Mouse (Mus musculus) midbrain, embryonic 11.5 days (tissue): Measurements from ENCODE around the gene Olfr477. TPM values are rescaled to one million over a fixed set of nuclear protein-coding genes. Genes with fewer than 3 reads are reported as not detected.
"Not testable (repeated sequence)": the region's sequence is repeated elsewhere in the genome, so short reads cannot be mapped to it uniquely, and the experiment has no call there.

Experiments used
- ATAC-seq: fragments of 200-750 bp; cut with Nextera tagmentation; 2 replicates; pipeline ENCODE4 v1.8.0; 2017; ENCODE audit warnings: moderate TSS enrichment, moderate library complexity; ENCODE audit not compliant: low FRiP score
- DNase-seq: peaks from one replicate; pipeline ENCODE4 v3.0.0; 2015; ENCODE audit warnings: low spot score; ENCODE audit errors: missing footprints
- H3K27ac ChIP-seq: fragments of 300-500 bp; sonication (generic); 2 replicates; pipeline ENCODE4 v1.5.1; 2014; ENCODE audit warnings: low read depth, low read length
- H3K27me3 ChIP-seq: fragments of 300-500 bp; sonication (generic); 2 replicates; pipeline ENCODE4 v1.6.1; 2014; ENCODE audit warnings: mild to moderate bottlenecking, low read length, moderate library complexity, mixed read lengths; ENCODE audit not compliant: control insufficient read depth, insufficient read depth
- H3K36me3 ChIP-seq: fragments of 300-500 bp; sonication (generic); 2 replicates; pipeline ENCODE4 v1.6.1; 2014; ENCODE audit warnings: mild to moderate bottlenecking, low read length, moderate library complexity, mixed read lengths; ENCODE audit not compliant: control insufficient read depth, insufficient read depth
- H3K4me1 ChIP-seq: fragments of 300-500 bp; sonication (generic); 2 replicates; pipeline ENCODE4 v1.6.1; 2014; ENCODE audit warnings: low read length; ENCODE audit not compliant: control insufficient read depth, insufficient read depth
- H3K4me2 ChIP-seq: fragments of 300-500 bp; sonication (generic); 2 replicates; pipeline ENCODE4 v1.6.1; 2014; ENCODE audit warnings: mild to moderate bottlenecking, moderate library complexity
- H3K4me3 ChIP-seq: fragments of 300-500 bp; sonication (generic); 2 replicates; pipeline ENCODE4 v1.5.1; 2014; ENCODE audit warnings: low read depth, low read length
- H3K9ac ChIP-seq: fragments of 300-500 bp; sonication (generic); 2 replicates; pipeline ENCODE4 v1.6.1; 2014; ENCODE audit warnings: low read length
- H3K9me3 ChIP-seq: fragments of 300-500 bp; sonication (generic); 2 replicates; pipeline ENCODE4 v1.6.1; 2016; ENCODE audit warnings: low read length; ENCODE audit not compliant: control insufficient read depth
- WGBS: fragments of 180-500 bp; shearing (Covaris S2); extraction: QIAGEN DNeasy Blood & Tissue Kit; methylation state at CpG from one replicate; pipeline ENCODE4 v1.1.7; 2014; 5-methylcytosine and 5-hydroxymethylcytosine counted together
- polyA plus RNA-seq: library from polyadenylated mRNA; unstranded; fragments of >200 nt; fragmentation: Nextera tagmentation; extraction: Ambion mirVana; gene quantifications from 2 replicates; pipeline ENCODE4 v1.2.1, GENCODE M21; 2014

Gene Olfr477
- polyA plus RNA-seq, result not detected in 2 replicates

DNA sequence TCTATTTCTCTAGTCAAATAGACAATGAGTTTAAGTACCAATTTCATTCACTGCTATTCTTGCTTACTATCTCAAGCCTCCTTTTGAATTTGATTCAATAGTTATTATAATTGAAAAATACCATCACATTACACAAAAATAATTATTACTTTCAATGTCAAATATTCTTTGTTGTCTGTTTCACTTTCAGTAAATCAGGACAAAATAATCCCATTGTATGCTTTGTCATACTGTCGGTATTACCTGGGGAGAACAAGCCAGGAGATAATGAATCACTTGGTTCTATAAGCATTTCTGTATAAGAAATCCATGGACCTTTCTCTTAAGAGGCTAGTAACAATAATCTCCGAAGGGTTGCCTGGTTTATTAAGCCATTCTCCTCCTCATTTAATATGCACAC is at the start of gene Olfr477:
TSS of gene Olfr477 (plus strand) at position 301 of the 400 bp plus-strand sequence.
- Histone ChIP-seq H3K36me3 (no peaks in the 10 kb centered on the region), H3K4me3 (no peak within 1 kb of the TSS), H3K27ac (no peak within 1 kb of the TSS), H3K27me3 (no peaks in the 10 kb centered on the region), H3K4me1 (no peaks in the 10 kb centered on the region), H3K9ac (no peak within 1 kb of the TSS), H3K9me3 (no peaks in the 10 kb centered on the region), H3K4me2 (no peak within 1 kb of the TSS)
- ATAC-seq (no peak), DNase-seq (no peak)
- 82% methylated on average over 2 of the region's 2 CpGs for WGBS

DNA sequence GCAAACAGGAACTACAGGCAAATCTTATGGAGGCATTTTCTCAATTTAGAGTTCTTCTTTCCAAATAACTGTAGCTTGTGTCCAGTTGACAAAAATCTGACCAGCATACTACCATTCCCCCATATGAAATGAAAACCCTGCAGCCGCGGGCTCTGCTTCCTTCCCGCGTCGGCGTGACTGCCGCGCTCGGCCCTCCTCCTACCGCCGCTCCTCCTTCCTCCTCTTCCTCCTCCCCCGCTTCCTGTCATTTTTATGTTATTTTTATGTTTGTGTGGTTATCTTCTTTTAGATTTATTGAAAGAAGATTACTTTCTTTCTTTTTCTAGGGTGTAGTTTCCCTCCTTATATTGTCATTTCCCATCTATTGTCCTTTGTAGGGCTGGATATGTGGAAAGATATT is 34.0 kb upstream of the Olfr477 start:
- WGBS, result 98% methylated on average over 12 of the region's 12 CpGs

DNA sequence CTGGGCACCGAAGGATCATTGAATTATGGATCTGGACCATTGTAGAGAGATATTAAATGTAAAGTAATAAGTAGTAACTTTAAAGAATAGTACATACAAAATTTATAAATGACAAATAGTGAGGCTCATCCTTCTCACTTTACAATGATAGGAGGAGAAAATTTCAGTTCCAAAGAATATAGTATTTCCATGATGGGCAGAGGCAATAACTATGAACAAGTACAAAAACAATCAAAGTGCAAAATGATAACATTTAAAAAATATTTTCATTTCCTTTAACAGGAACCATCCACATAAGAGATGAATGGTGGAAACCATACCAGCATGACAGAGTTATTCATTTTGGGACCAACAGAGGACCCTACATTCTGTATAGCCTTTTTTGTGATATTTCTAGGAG is 32.1 kb upstream of the Olfr477 start, which contains the start of gene Olfr474:
TSS of gene Olfr474 (plus strand) at position 301 of the 400 bp plus-strand sequence.
- Histone ChIP-seq H3K4me2 (no peak within 1 kb of the TSS), H3K27ac (no peak within 1 kb of the TSS), H3K9ac (no peak within 1 kb of the TSS), H3K36me3 (no peaks in the 10 kb centered on the region), H3K4me3 (no peak within 1 kb of the TSS), H3K27me3 (no peaks in the 10 kb centered on the region), H3K9me3 (no peaks in the 10 kb centered on the region), H3K4me1 (no peaks in the 10 kb centered on the region)
- DNase-seq (no peak), ATAC-seq (no peak)
- WGBS, result 81% methylated on average over 1 of the region's 1 CpGs

More for the DNA sequence above, 34.0 kb upstream of the Olfr477 start:
- H3K4me3 ChIP-seq, H3K9me3 ChIP-seq, H3K36me3 ChIP-seq, H3K4me2 ChIP-seq, ATAC-seq, H3K27me3 ChIP-seq, H3K9ac ChIP-seq, H3K4me1 ChIP-seq, DNase-seq, H3K27ac ChIP-seq: not testable (repeated sequence)

- Histone ChIP-seq H3K9ac (no peak within 1 kb of the TSS), H3K27me3 (no peaks in the 10 kb centered on the region), H3K9me3 (no peaks in the 10 kb centered on the region), H3K36me3 (no peaks in the 10 kb centered on the region), H3K4me2 (no peak within 1 kb of the TSS), H3K27ac (no peak within 1 kb of the TSS), H3K4me1 (no peaks in the 10 kb centered on the region), H3K4me3 (no peak within 1 kb of the TSS)
- no peak for ATAC-seq
- 63% methylated on average over 1 of the region's 1 CpGs for WGBS
- DNase-seq, result no peak
Observed at GRCm38 (mm10) chr7:107964503-107964902, 22.0 kb upstream of the Olfr477 start, which contains the start of gene Olfr476. Gene Olfr476 (plus strand): TSS chr7:107964803.

DNA sequence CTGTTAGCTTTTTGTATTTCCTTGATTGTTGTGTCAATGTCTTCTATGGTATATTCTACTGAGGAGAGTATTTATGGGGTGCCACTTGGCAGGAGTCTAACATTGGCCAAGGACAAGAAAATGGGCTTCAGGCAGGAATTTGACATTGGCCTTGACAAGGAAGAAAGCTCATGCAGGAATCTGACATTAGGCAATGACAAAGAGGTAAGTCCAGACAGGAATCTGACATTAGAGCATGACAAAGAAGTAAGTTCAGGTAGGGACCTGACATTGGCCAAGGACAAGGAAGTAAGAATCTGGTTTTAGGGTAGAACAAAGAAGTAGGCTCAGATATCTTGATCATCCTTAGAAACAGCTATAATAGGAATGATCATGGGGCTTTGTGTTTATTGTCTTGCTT is 27.8 kb downstream of the Olfr477 start:
- not testable (repeated sequence) for ATAC-seq, H3K36me3 ChIP-seq, H3K4me1 ChIP-seq, H3K4me2 ChIP-seq, H3K27me3 ChIP-seq, DNase-seq, H3K9me3 ChIP-seq, H3K27ac ChIP-seq, H3K9ac ChIP-seq, H3K4me3 ChIP-seq

GRCm38 (mm10) chr7:108033889-108034288 is 47.4 kb downstream of the Olfr477 start, which contains the start of gene Olfr478:
Gene Olfr478 (minus strand): TSS chr7:108033989.
- Histone ChIP-seq H3K36me3 (no peaks in the 10 kb centered on the region), H3K4me1 (no peaks in the 10 kb centered on the region), H3K9ac (no peak within 1 kb of the TSS), H3K27me3 (no peaks in the 10 kb centered on the region), H3K4me3 (no peak within 1 kb of the TSS), H3K27ac (no peak within 1 kb of the TSS), H3K9me3 (no peaks in the 10 kb centered on the region), H3K4me2 (no peak within 1 kb of the TSS)
- ATAC-seq (no peak), DNase-seq (no peak)
- WGBS, result 80% methylated on average over 3 of the region's 3 CpGs

Other genes with a start within 250 kb of the Olfr477 start
- 0.56 TPM in 1 of 2 replicates, not detected in the other for gene Cyb5r2, start 228.7 kb upstream of the Olfr477 start, polyA plus RNA-seq
- not detected in 2 replicates for gene Ovch2, start 185.5 kb upstream of the Olfr477 start, polyA plus RNA-seq
- not detected in 2 replicates for gene Olfr467, start 174.4 kb upstream of the Olfr477 start, polyA plus RNA-seq
- not detected in 2 replicates for gene Olfr469, start 161.2 kb upstream of the Olfr477 start, polyA plus RNA-seq
- not detected in 2 replicates for gene Olfr470, start 139.2 kb upstream of the Olfr477 start, polyA plus RNA-seq
- gene Olfr472, start 88.8 kb upstream of the Olfr477 start, polyA plus RNA-seq, result not detected in 2 replicates
- gene Olfr473, start 56.2 kb upstream of the Olfr477 start, polyA plus RNA-seq, result not detected in 2 replicates
- gene Olfr474, start 32.0 kb upstream of the Olfr477 start, polyA plus RNA-seq, result not detected in 2 replicates
- not detected in 2 replicates for gene Olfr476, start 21.9 kb upstream of the Olfr477 start, polyA plus RNA-seq
- gene Olfr478, start 47.3 kb downstream of the Olfr477 start, polyA plus RNA-seq, result not detected in 2 replicates
- not detected in 2 replicates for gene Olfr479, start 64.0 kb downstream of the Olfr477 start, polyA plus RNA-seq
- not detected in 2 replicates for gene Olfr480, start 80.7 kb downstream of the Olfr477 start, polyA plus RNA-seq
- not detected in 2 replicates for gene Olfr481, start 93.2 kb downstream of the Olfr477 start, polyA plus RNA-seq
- gene Olfr482, start 110.9 kb downstream of the Olfr477 start, polyA plus RNA-seq, result not detected in 2 replicates
- not detected in 2 replicates for gene Olfr483, start 114.2 kb downstream of the Olfr477 start, polyA plus RNA-seq
- gene Olfr484, start 140.8 kb downstream of the Olfr477 start, polyA plus RNA-seq, result not detected in 2 replicates
- not detected in 2 replicates for gene Olfr485, start 173.2 kb downstream of the Olfr477 start, polyA plus RNA-seq
- gene Olfr486, start 186.0 kb downstream of the Olfr477 start, polyA plus RNA-seq, result not detected in 2 replicates
- not detected in 2 replicates for gene Olfr487, start 227.9 kb downstream of the Olfr477 start, polyA plus RNA-seq